Mouse (Mus musculus) Patski (cell line): ENCODE measurements around the gene Fam181a. TPM values are rescaled to one million over a fixed set of nuclear protein-coding genes. Genes with fewer than 3 reads are reported as not detected.

Experiments
- ATAC-seq: fragments of 100-300 bp; one replicate; pipeline ENCODE4 v1.8.0; 2021
- CTCF ChIA-PET: fragments of 350-600 bp; sonication (Branson Sonifier 250); formaldehyde crosslinking; loops from one replicate; lab custom pipeline; 2022; ENCODE audit warnings: inconsistent platforms; lab: Charles Lee
- POLR2A ChIA-PET: fragments of 350-600 bp; sonication (Branson Sonifier 250); formaldehyde crosslinking; loops from one replicate; lab custom pipeline; 2022; ENCODE audit warnings: antibody characterized with exemption, inconsistent platforms; lab: Charles Lee
- DNase-seq: peaks from one replicate; pipeline ENCODE4 v3.0.0-alpha.2; 2011; ENCODE audit warnings: low read depth, low spot score
- H3K27me3 ChIP-seq: fragments of 371-371 bp; one replicate; pipeline ENCODE4 v1.5.1; 2021
- CTCF ChIP-seq: fragments of 100-300 bp; IDR thresholded peaks from one replicate; pipeline ENCODE4 v1.5.1; 2021
- in situ Hi-C: fragments of 300-500 bp; cut with MboI; formaldehyde crosslinking; loops from 3 replicates; pipeline ENCODE4 v1.11.1; 2018; ENCODE audit warnings: low pct_unique_long_range_greater_than_20kb, mixed read lengths
- polyA plus RNA-seq: library from polyadenylated mRNA; unstranded; gene quantifications from one replicate; pipeline ENCODE4 v1.2.3, GENCODE M21; 2021

Gene Fam181a
- not detected for polyA plus RNA-seq

- DNase-seq (no peak), ATAC-seq (no peak)
- in situ Hi-C loops: no loop called here
- no peak for TF ChIP-seq CTCF
- POLR2A ChIA-PET: no interaction called here
- CTCF ChIA-PET: no interaction called here
- peaks cover 8% of the 10 kb centered on the region for H3K27me3 ChIP-seq
Observed at GRCm38 (mm10) chr12:103310744-103311267, at the start of gene Fam181a. Gene Fam181a (plus strand): TSS chr12:103310975.

- POLR2A ChIA-PET: no interaction called here
- no peak for ATAC-seq
- in situ Hi-C loops: loop anchor here (5.0 kb wide), 1 partner anchor 45 kb away; no protein-coding TSS in a partner anchor
- no peak for DNase-seq
- no peaks in the 10 kb centered on the region for H3K27me3 ChIP-seq
- TF ChIP-seq CTCF: peak; percentile 74
- CTCF ChIA-PET: interaction anchor here (0.8 kb wide), 1 partner anchor 120 kb away, joined by 4 read pairs; no protein-coding TSS in a partner anchor
Observed at GRCm38 (mm10) chr12:103262017-103262865, 48.5 kb upstream of the Fam181a start.

GRCm38 (mm10) chr12:103266605-103267004 lies 44.2 kb upstream of the Fam181a start:
- POLR2A ChIA-PET: no interaction called here
- no peak for TF ChIP-seq CTCF
- CTCF ChIA-PET: interaction anchor here (0.9 kb wide), 1 partner anchor 40 kb away, joined by 3 read pairs; no protein-coding TSS in a partner anchor
- H3K27me3 ChIP-seq: no peaks in the 10 kb centered on the region
- no peak for ATAC-seq
- in situ Hi-C loops: no loop called here
- DNase-seq: no peak

- ChIA-PET CTCF (no interaction called here), POLR2A (no interaction called here)
- in situ Hi-C loops: no loop called here
- no peak for TF ChIP-seq CTCF
- no peaks in the 10 kb centered on the region for H3K27me3 ChIP-seq
- DNase-seq (no peak), ATAC-seq (no peak)
Observed at GRCm38 (mm10) chr12:103272176-103272575, 38.6 kb upstream of the Fam181a start.

- DNase-seq: no peak
- ChIA-PET CTCF (no interaction called here), POLR2A (no interaction called here)
- no peak for TF ChIP-seq CTCF
- in situ Hi-C loops: no loop called here
- H3K27me3 ChIP-seq: no peaks in the 10 kb centered on the region
- no peak for ATAC-seq
Observed at GRCm38 (mm10) chr12:103273051-103273450, 37.7 kb upstream of the Fam181a start.

- no peak for TF ChIP-seq CTCF
- ChIA-PET CTCF (no interaction called here), POLR2A (no interaction called here)
- ATAC-seq (no peak), DNase-seq (no peak)
- in situ Hi-C loops: no loop called here
- no peaks in the 10 kb centered on the region for H3K27me3 ChIP-seq
Observed at GRCm38 (mm10) chr12:103273732-103274131, 37.0 kb upstream of the Fam181a start.

- in situ Hi-C loops: no loop called here
- no peaks in the 10 kb centered on the region for H3K27me3 ChIP-seq
- ChIA-PET POLR2A (no interaction called here), CTCF (interaction anchor here (1.4 kb wide), 1 partner anchor 31 kb away, joined by 4 read pairs; no protein-coding TSS in a partner anchor)
- DNase-seq: no peak
- no peak for ATAC-seq
- no peak for TF ChIP-seq CTCF
Observed at GRCm38 (mm10) chr12:103276422-103276821, 34.4 kb upstream of the Fam181a start.

- CTCF ChIA-PET: interaction anchor here (1.0 kb wide), 1 partner anchor 13 kb away, joined by 3 read pairs; no protein-coding TSS in a partner anchor
- no peak for TF ChIP-seq CTCF
- in situ Hi-C loops: no loop called here
- no peaks in the 10 kb centered on the region for H3K27me3 ChIP-seq
- POLR2A ChIA-PET: interaction anchor here (0.7 kb wide), 1 partner anchor 247 kb away, joined by 6 read pairs; no protein-coding TSS in a partner anchor
- DNase-seq: peak; percentile 71
- peak; percentile 63 for ATAC-seq
Observed at GRCm38 (mm10) chr12:103281491-103281890, 29.3 kb upstream of the Fam181a start.

- in situ Hi-C loops: no loop called here
- CTCF ChIA-PET: no interaction called here
- ATAC-seq (peak; percentile 69), DNase-seq (no peak)
- TF ChIP-seq CTCF: no peak
- no peaks in the 10 kb centered on the region for H3K27me3 ChIP-seq
- POLR2A ChIA-PET: interaction anchor here (0.7 kb wide), 1 partner anchor 247 kb away, joined by 6 read pairs; no protein-coding TSS in a partner anchor
Observed at GRCm38 (mm10) chr12:103281912-103282311, 28.9 kb upstream of the Fam181a start.

GRCm38 (mm10) chr12:103282936-103283335 lies 27.8 kb upstream of the Fam181a start:
- ChIA-PET POLR2A (no interaction called here), CTCF (no interaction called here)
- DNase-seq (no peak), ATAC-seq (no peak)
- no peak for TF ChIP-seq CTCF
- in situ Hi-C loops: no loop called here
- no peaks in the 10 kb centered on the region for H3K27me3 ChIP-seq

- DNase-seq: no peak
- ATAC-seq: no peak
Observed at GRCm38 (mm10) chr12:103283411-103283810, 27.4 kb upstream of the Fam181a start.

More at GRCm38 (mm10) chr12:103283411-103283810, 27.4 kb upstream of the Fam181a start:
- TF ChIP-seq CTCF: no peak
- ChIA-PET POLR2A (no interaction called here), CTCF (no interaction called here)
- in situ Hi-C loops: no loop called here
- no peaks in the 10 kb centered on the region for H3K27me3 ChIP-seq
